Mouse (Mus musculus) liver, postnatal 0 days (tissue): Measurements from ENCODE around the gene Cd19.

Source experiments
- CTCF ChIP-seq: sonication (generic); IDR thresholded peaks from 2 replicates; pipeline ENCODE4 v1.5.1; 2016; ENCODE audit warnings: antibody characterized with exemption, low read depth
- EP300 ChIP-seq: IDR thresholded peaks from 2 replicates; pipeline ENCODE4 v1.6.1; 2016; ENCODE audit warnings: antibody characterized with exemption, low read depth, mild to moderate bottlenecking

GRCm38 (mm10) chr7:126369393-126369792 is 45.3 kb downstream of the Cd19 start, which contains the start of gene Lat:
- TF ChIP-seq CTCF = no peak
- no peak for TF ChIP-seq EP300
